Mouse (Mus musculus): ENCODE data around the gene Zfp979.
"Not testable (repeated sequence)": the region's sequence is repeated elsewhere in the genome, so short reads cannot be mapped to it uniquely, and the experiment has no call there.

Gene Zfp979

GRCm38 (mm10) chr4:147642413-147642812 lies at the start of gene Zfp979:
TSS of gene Zfp979 (minus strand) at chr4:147642513.
- DNase-seq (ENCODE audit: low read depth, low spot score) = not testable (repeated sequence)

- DNase-seq (ENCODE audit: low read depth, low spot score) = not testable (repeated sequence)
Measured at GRCm38 (mm10) chr4:147655245-147655644, 12.9 kb upstream of the Zfp979 start.

- not testable (repeated sequence) for DNase-seq (ENCODE audit: low read depth, low spot score)
Measured at GRCm38 (mm10) chr4:147647407-147647806, 5.1 kb upstream of the Zfp979 start.

- not testable (repeated sequence) for DNase-seq (ENCODE audit: low read depth, low spot score)
Measured at GRCm38 (mm10) chr4:147641932-147642331, 381 bp downstream of the Zfp979 start.

- DNase-seq (ENCODE audit: low read depth, low spot score) = not testable (repeated sequence)
Measured at GRCm38 (mm10) chr4:147633818-147634262, 8.5 kb downstream of the Zfp979 start.

- not testable (repeated sequence) for DNase-seq (ENCODE audit: low read depth, low spot score)
Measured at GRCm38 (mm10) chr4:147606511-147606910, 35.8 kb downstream of the Zfp979 start.

GRCm38 (mm10) chr4:147605521-147605920 lies 36.8 kb downstream of the Zfp979 start:
- no peak for DNase-seq (ENCODE audit: low read depth, low spot score)

- DNase-seq (ENCODE audit: low read depth, low spot score) = no peak
Measured at GRCm38 (mm10) chr4:147603806-147604205, 38.5 kb downstream of the Zfp979 start.

GRCm38 (mm10) chr4:147601881-147602280 lies 40.4 kb downstream of the Zfp979 start:
- no peak for DNase-seq (ENCODE audit: low read depth, low spot score)

- no peak for DNase-seq (ENCODE audit: low read depth, low spot score)
Measured at GRCm38 (mm10) chr4:147598831-147599230, 43.5 kb downstream of the Zfp979 start.

GRCm38 (mm10) chr4:147597685-147598084 lies 44.6 kb downstream of the Zfp979 start:
- no peak for DNase-seq (ENCODE audit: low read depth, low spot score)

GRCm38 (mm10) chr4:147594630-147595029 lies 47.7 kb downstream of the Zfp979 start:
- not testable (repeated sequence) for DNase-seq (ENCODE audit: low read depth, low spot score)

GRCm38 (mm10) chr4:147586511-147587473 lies 55.5 kb downstream of the Zfp979 start:
- DNase-seq (ENCODE audit: low read depth, low spot score) = no peak

GRCm38 (mm10) chr4:147579371-147579770 lies 62.9 kb downstream of the Zfp979 start:
- DNase-seq (ENCODE audit: low read depth, low spot score) = not testable (repeated sequence)

- DNase-seq (ENCODE audit: low read depth, low spot score) = not testable (repeated sequence)
Measured at GRCm38 (mm10) chr4:147571156-147571555, 71.2 kb downstream of the Zfp979 start.

- DNase-seq (ENCODE audit: low read depth, low spot score) = no peak
Measured at GRCm38 (mm10) chr4:147565426-147566220, 76.7 kb downstream of the Zfp979 start.
